Mouse (Mus musculus) adipocyte (in vitro differentiated cells): ENCODE measurements at regions not wholly inside any gene's neighbourhood (a gene's known extent, or its start where the extent isn't known, plus 50 kb on each side); places are given as distances from the start of the nearest gene placed in this dataset.
A peak's percentile ranks its signal among the peaks of the same experiment; 100 is the strongest.

Source experiments
- DNase-seq: peaks from one replicate; pipeline ENCODE4 v3.0.0-alpha.2; 2016; ENCODE audit warnings: low spot score

DNA sequence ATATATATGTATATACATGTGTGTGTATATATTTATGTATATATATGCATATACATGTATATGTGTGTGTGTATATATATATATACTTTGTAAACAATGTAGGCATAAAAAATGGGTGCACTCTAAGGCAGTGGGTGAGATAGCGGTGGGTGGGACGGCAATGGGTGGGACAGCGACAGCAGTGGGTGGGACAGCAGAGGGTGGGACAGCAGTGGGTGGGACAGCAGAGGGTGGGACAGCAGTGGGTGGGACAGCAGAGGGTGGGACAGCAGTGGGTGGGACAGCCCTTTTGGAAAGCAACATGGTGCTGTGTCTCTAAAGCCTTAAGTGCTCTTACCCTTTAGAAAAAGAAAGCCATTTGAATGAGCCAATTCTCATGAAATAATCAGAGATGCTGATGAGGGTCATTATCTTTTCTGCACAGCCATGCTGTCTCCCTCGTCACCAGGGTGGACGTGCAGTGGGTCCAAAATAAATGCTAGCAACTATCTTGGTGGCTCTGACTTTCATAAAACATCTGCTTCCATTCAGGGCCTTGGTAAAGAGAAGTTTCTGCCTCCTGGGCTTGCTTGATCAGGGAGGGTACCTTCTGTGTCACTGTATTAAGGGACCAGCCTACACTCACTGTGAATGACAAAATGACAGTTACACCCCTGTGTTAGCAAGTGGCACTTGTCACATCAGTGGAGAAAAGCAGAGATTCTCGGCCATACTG is 119.3 kb upstream of the Slc44a1 start:
- no peak for DNase-seq

- DNase-seq, result no peak
These were observed 121.2 kb upstream of the Slc44a1 start for GRCm38 (mm10) chr4:53319051-53319450.

GRCm38 (mm10) chr4:53318181-53318580 is 122.0 kb upstream of the Slc44a1 start:
- peak; percentile 64 for DNase-seq

DNA sequence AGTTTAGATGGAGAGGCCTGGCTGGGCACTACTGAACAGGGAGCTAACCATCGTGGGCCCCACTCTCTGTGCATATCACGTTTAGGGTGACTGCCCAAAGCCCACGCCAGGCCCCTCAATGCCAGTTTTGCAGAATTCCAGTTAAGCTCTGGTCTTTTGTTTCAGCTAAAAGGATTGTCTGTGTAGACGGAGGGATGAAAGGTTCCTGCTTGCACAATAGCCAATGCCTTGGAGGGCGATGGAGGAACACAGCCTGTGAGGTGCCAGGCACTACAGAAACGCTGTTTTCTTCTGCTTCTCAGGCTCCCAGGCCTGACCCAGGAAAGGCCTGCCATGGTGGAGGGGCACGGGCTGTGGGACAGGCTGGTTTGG is 122.8 kb upstream of the Slc44a1 start:
- no peak for DNase-seq

GRCm38 (mm10) chr4:53316796-53317452 is 123.3 kb upstream of the Slc44a1 start:
- DNase-seq, result no peak

- DNase-seq, result no peak
These were observed 124.1 kb upstream of the Slc44a1 start for GRCm38 (mm10) chr4:53315876-53316762.

GRCm38 (mm10) chr4:53315121-53315875 is 124.9 kb upstream of the Slc44a1 start:
- no peak for DNase-seq

DNA sequence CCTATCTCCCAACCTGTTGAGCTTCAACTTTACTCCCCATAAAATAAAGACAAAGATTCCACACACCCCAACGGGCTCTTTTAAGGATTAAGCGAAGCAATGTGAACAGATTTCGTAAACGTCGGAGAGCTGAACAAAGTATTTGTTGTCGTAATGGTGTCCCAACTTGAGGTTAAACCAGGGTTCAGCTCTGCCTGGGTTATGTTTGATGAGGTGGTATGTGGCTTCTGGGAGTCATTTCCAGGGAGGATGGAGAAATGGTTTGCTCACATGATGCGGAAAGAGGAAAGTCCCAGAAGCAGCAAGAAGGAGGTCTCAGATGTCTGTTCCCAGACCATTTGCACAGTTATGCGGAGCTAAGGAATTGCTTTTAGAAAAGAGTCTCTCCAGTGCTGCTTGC is 126.1 kb upstream of the Slc44a1 start:
- no peak for DNase-seq

- DNase-seq, result no peak
These were observed 133.1 kb upstream of the Slc44a1 start for GRCm38 (mm10) chr4:53307121-53307520.

GRCm38 (mm10) chr4:53304782-53305385 is 135.3 kb upstream of the Slc44a1 start:
- DNase-seq, result peak; percentile 67

- DNase-seq, result no peak
These were observed 135.9 kb upstream of the Slc44a1 start for GRCm38 (mm10) chr4:53304290-53304654.

GRCm38 (mm10) chr4:53303621-53304289 is 136.5 kb upstream of the Slc44a1 start:
- peak; percentile 88 for DNase-seq

GRCm38 (mm10) chr4:53297975-53298374 is 138.3 kb upstream of the Abca1 start:
- no peak for DNase-seq

DNA sequence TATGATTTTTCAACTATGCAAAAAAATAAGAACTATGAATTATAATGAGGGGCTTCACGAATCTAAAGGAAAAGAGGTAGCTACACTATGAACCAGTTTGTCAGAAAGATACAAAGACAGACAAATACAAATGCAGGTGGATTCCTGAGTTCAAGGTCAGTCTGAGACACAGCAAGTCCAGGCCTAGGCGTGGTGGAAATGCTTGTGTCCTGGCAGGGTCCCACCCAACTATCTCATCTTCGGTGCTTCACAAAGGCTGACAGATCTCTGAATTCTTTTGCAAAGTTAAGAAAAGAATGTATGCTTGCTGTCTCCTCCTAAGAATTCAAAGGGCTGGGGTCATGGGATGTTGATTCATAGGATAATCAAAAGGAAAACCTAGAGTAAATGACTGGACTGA is 132.9 kb upstream of the Abca1 start:
- DNase-seq, result no peak

- DNase-seq, result peak; percentile 67
These were observed 118.2 kb upstream of the Abca1 start for GRCm38 (mm10) chr4:53277741-53278525.

DNA sequence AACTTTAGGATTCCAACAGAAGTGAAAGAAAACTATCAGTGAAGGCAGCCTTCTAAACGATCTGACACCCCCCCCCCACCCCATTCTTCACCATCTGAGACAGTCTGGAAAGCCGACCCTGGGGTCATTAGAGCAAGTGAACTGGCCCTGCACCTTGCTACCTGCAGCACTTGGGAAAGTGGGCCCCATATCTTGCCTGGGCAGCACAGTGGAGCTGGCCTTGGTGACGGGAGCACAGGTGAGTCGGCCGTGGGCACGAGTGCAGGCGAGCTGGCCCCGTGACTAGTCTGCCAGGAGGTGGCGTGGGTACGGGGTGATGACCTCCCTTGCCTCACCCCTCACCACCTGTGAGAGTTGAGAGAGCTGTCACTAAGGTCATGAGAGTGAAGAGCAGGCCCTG is 110.7 kb upstream of the Abca1 start:
- no peak for DNase-seq

DNA sequence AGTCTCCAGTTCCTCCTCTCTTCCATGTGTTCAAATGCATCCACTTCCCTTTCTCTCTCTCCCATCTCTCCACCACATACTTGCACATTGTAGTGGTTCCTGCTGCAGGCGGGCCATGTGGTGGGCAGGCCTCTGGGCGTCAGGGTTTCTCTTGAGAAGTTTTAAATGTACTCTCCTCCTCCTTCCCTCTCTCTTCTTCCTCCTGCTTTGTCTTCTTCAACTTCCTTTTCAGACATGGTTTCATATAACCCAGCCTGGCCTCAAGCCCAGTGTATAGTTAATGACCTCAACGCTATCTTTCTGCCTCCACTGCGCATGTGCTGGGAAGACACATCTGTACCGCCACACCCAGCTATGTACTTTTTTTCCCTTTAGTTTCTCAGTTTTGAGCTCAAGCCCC is 110.3 kb upstream of the Abca1 start:
- DNase-seq, result peak; percentile 16

DNA sequence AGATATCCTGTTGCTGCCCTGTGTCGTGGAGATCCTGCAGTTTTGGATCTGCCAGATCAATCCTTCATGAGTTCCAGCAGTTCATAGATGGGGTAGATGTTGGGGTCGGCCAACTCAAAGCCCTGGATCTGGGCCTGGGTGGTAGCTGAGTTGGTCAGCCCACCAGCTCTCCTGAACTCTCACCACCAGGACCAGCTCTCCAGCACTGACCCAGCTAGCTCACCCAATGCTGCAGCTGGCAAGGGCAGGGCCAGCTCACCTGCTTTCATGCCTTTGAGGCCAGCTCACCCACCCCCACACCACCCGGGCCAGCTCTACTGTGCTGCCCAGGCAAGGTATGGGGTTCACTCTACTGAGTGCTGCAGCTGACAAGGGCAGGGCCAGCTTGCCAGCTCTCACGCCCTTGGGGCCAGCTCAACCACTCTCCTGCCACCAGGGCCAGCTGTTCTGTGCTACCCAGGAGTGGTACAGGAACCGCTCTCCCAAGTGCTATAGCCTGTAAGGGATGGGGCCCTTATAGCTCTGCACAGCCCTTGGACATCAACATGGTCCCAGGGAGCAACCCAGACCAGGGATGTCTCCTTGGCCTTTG is 109.7 kb upstream of the Abca1 start:
- no peak for DNase-seq

GRCm38 (mm10) chr4:53264901-53265300 is 105.2 kb upstream of the Abca1 start:
- peak; percentile 37 for DNase-seq

DNA sequence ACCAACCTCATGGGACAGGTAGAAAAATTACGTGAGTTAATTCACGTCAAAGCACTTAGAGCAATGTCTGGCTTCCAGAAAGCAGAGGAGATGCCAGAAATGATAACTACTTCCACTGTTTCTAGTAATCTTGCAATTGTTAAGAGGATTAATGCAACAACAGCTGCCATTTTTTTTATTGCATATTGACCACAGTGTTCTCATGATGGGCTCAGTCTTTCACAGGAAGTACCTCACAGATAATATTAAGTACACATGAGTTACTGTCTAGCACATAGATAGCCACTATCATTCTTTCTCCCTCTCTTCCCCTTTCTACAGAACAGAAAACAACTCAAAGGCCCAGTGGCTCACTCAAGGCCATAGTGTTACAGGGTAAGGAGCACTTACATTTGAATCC is 104.8 kb upstream of the Abca1 start:
- no peak for DNase-seq
